Mouse (Mus musculus): Measurements from ENCODE around the gene Traip. TPM values are rescaled to one million over a fixed set of nuclear protein-coding genes. Genes with fewer than 3 reads are reported as not detected.

Gene Traip
- polyA plus RNA-seq, 2 experiments, result 14.3 to 22.5 TPM

- no peak overlapping the region for H3K27ac ChIP-seq (replicated peaks; ENCODE audit: low read depth, low read length)
- H3K4me2 ChIP-seq (replicated peaks; ENCODE audit: low read depth, low read length, severe bottlenecking), result no peak overlapping the region
- H3K4me1 ChIP-seq (ENCODE audit: control insufficient read depth, insufficient read depth, low read length), result no peaks in the 10 kb centered on the region
- ATAC-seq (ENCODE audit: low FRiP score, low read depth) (no peak), DNase-seq (ENCODE audit: low spot score) (no peak)
- H3K9ac ChIP-seq (ENCODE audit: low read depth, low read length, severe bottlenecking), result no peak overlapping the region
- H3K27me3 ChIP-seq (ENCODE audit: control insufficient read depth, insufficient read depth, low read length), result no peaks in the 10 kb centered on the region
- no peak overlapping the region for H3K4me3 ChIP-seq (replicated peaks; ENCODE audit: low read length)
- WGBS, result 92% methylated on average over 3 of the region's 3 CpGs
- peaks cover 19% of the 10 kb centered on the region for H3K36me3 ChIP-seq (ENCODE audit: control insufficient read depth, insufficient read depth, low read length)
- no peaks in the 10 kb centered on the region for H3K9me3 ChIP-seq (ENCODE audit: control insufficient read depth, low read length)
- no peak for TF ChIP-seq POLR2A (IDR thresholded peaks at IDR 0.05; ENCODE audit: borderline replicate concordance, extremely low read depth, insufficient read depth, insufficient read length)
Measured at GRCm38 (mm10) chr9:108017127-108017526, 67.2 kb downstream of the Traip start.

DNA sequence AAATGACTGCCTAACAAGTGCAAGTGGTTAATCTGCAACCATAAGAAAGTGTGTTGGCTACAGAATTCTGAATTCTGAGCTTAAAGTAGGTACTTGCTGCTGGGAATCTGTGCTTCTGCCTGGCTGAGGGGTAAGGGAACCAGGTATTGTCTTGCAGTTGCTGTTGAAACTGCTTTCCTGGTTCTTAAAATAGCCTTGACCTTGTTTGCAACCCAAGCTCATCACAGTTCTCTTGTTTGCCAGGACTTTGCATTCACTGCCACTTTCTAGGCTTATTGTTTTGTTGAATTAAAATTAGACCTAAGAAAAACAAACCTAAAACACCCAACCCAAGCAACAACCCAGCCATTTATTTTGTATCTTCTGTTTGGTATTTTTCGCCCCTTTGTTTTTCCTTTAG, 70.8 kb downstream of the Traip start:
- Histone ChIP-seq H3K4me3 (replicated peaks; ENCODE audit: low read length) (no peak overlapping the region), H3K27ac (replicated peaks; ENCODE audit: low read depth, low read length) (no peak overlapping the region), H3K9me3 (ENCODE audit: control insufficient read depth, low read length) (no peaks in the 10 kb centered on the region), H3K27me3 (ENCODE audit: control insufficient read depth, insufficient read depth, low read length) (no peaks in the 10 kb centered on the region), H3K36me3 (ENCODE audit: control insufficient read depth, insufficient read depth, low read length) (peaks cover 21% of the 10 kb centered on the region), H3K4me2 (replicated peaks; ENCODE audit: low read depth, low read length, severe bottlenecking) (no peak overlapping the region), H3K9ac (ENCODE audit: low read depth, low read length, severe bottlenecking) (no peak overlapping the region), H3K4me1 (ENCODE audit: control insufficient read depth, insufficient read depth, low read length) (no peaks in the 10 kb centered on the region)
- DNase-seq (ENCODE audit: low spot score), result no peak
- WGBS, result 96% methylated on average over 1 of the region's 1 CpGs
- ATAC-seq (ENCODE audit: low FRiP score, low read depth), result no peak
- no peak for TF ChIP-seq POLR2A (IDR thresholded peaks at IDR 0.05; ENCODE audit: borderline replicate concordance, extremely low read depth, insufficient read depth, insufficient read length)

Other genes starting within 250 kb of the Traip start
- gene Sema3f, start 239.7 kb upstream of the Traip start, polyA plus RNA-seq (2012; rRNA removed), result 228 and 332 TPM in 2 replicates
- gene Sema3f, start 239.7 kb upstream of the Traip start, polyA plus RNA-seq (2014; fragmentation: Nextera tagmentation; extraction: Ambion mirVana), result 48.8 and 55.6 TPM in 2 replicates
- gene Rbm5, start 179.1 kb upstream of the Traip start, polyA plus RNA-seq (2012; rRNA removed), result 185 and 196 TPM in 2 replicates
- 163 and 181 TPM in 2 replicates for gene Rbm5, start 179.1 kb upstream of the Traip start, polyA plus RNA-seq (2014; fragmentation: Nextera tagmentation; extraction: Ambion mirVana)
- 49.9 and 68.2 TPM in 2 replicates for gene Rbm6, start 76.9 kb upstream of the Traip start, polyA plus RNA-seq (2012; rRNA removed)
- 56.1 and 63.0 TPM in 2 replicates for gene Rbm6, start 76.9 kb upstream of the Traip start, polyA plus RNA-seq (2014; fragmentation: Nextera tagmentation; extraction: Ambion mirVana)
- gene Mon1a, start 62.0 kb upstream of the Traip start, polyA plus RNA-seq (2012; rRNA removed), result 20.0 and 24.1 TPM in 2 replicates
- gene Mon1a, start 62.0 kb upstream of the Traip start, polyA plus RNA-seq (2014; fragmentation: Nextera tagmentation; extraction: Ambion mirVana), result 12.3 and 15.3 TPM in 2 replicates
- 14.1 and 21.9 TPM in 2 replicates for gene Mst1r, start 43.3 kb upstream of the Traip start, polyA plus RNA-seq (2012; rRNA removed)
- gene Mst1r, start 43.3 kb upstream of the Traip start, polyA plus RNA-seq (2014; fragmentation: Nextera tagmentation; extraction: Ambion mirVana), result 1.4 and 2.3 TPM in 2 replicates
- gene Actl11, start 21.7 kb upstream of the Traip start, polyA plus RNA-seq (2012; rRNA removed), result 0.03 TPM in 1 of 2 replicates, not detected in the other
- gene Actl11, start 21.7 kb upstream of the Traip start, polyA plus RNA-seq (2014; fragmentation: Nextera tagmentation; extraction: Ambion mirVana), result not detected in 2 replicates
- 14.2 and 16.7 TPM in 2 replicates for gene Camkv, start 14.5 kb upstream of the Traip start, polyA plus RNA-seq (2012; rRNA removed)
- gene Camkv, start 14.5 kb upstream of the Traip start, polyA plus RNA-seq (2014; fragmentation: Nextera tagmentation; extraction: Ambion mirVana), result 3.5 and 4.5 TPM in 2 replicates
- gene Uba7, start 25.4 kb downstream of the Traip start, polyA plus RNA-seq (2012; rRNA removed), result 28.2 and 33.6 TPM in 2 replicates
- gene Uba7, start 25.4 kb downstream of the Traip start, polyA plus RNA-seq (2014; fragmentation: Nextera tagmentation; extraction: Ambion mirVana), result 32.2 and 33.4 TPM in 2 replicates
- gene Gm20661, start 32.9 kb downstream of the Traip start, polyA plus RNA-seq (2012; rRNA removed), result 16.7 and 19.6 TPM in 2 replicates
- gene Gm20661, start 32.9 kb downstream of the Traip start, polyA plus RNA-seq (2014; fragmentation: Nextera tagmentation; extraction: Ambion mirVana), result 7.9 and 8.2 TPM in 2 replicates
- 79.6 and 84.6 TPM in 2 replicates for gene Inka1, start 35.7 kb downstream of the Traip start, polyA plus RNA-seq (2012; rRNA removed)
- 112 and 118 TPM in 2 replicates for gene Inka1, start 35.7 kb downstream of the Traip start, polyA plus RNA-seq (2014; fragmentation: Nextera tagmentation; extraction: Ambion mirVana)
- gene Cdhr4, start 42.4 kb downstream of the Traip start, polyA plus RNA-seq (2012; rRNA removed), result 63.3 and 98.3 TPM in 2 replicates
- 13.0 and 20.6 TPM in 2 replicates for gene Cdhr4, start 42.4 kb downstream of the Traip start, polyA plus RNA-seq (2014; fragmentation: Nextera tagmentation; extraction: Ambion mirVana)
- gene Gm20662, start 46.2 kb downstream of the Traip start, polyA plus RNA-seq (2012; rRNA removed), result 6.8 and 12.4 TPM in 2 replicates
- gene Gm20662, start 46.2 kb downstream of the Traip start, polyA plus RNA-seq (2014; fragmentation: Nextera tagmentation; extraction: Ambion mirVana), result 0.66 and 0.76 TPM in 2 replicates
- gene Ip6k1, start 52.4 kb downstream of the Traip start, polyA plus RNA-seq (2012; rRNA removed), result 83.3 and 105 TPM in 2 replicates
- gene Ip6k1, start 52.4 kb downstream of the Traip start, polyA plus RNA-seq (2014; fragmentation: Nextera tagmentation; extraction: Ambion mirVana), result 34.6 and 40.4 TPM in 2 replicates
- 30.4 and 32.1 TPM in 2 replicates for gene Gmppb, start 99.1 kb downstream of the Traip start, polyA plus RNA-seq (2012; rRNA removed)
- 37.4 and 41.3 TPM in 2 replicates for gene Gmppb, start 99.1 kb downstream of the Traip start, polyA plus RNA-seq (2014; fragmentation: Nextera tagmentation; extraction: Ambion mirVana)
- gene Amigo3, start 103.0 kb downstream of the Traip start, polyA plus RNA-seq (2012; rRNA removed), result 5.0 and 6.8 TPM in 2 replicates
- 4.7 and 4.8 TPM in 2 replicates for gene Amigo3, start 103.0 kb downstream of the Traip start, polyA plus RNA-seq (2014; fragmentation: Nextera tagmentation; extraction: Ambion mirVana)
- 0.93 and 1.1 TPM in 2 replicates for gene Mst1, start 130.3 kb downstream of the Traip start, polyA plus RNA-seq (2012; rRNA removed)
- 1.3 and 1.6 TPM in 2 replicates for gene Mst1, start 130.3 kb downstream of the Traip start, polyA plus RNA-seq (2014; fragmentation: Nextera tagmentation; extraction: Ambion mirVana)
- gene Rnf123, start 133.2 kb downstream of the Traip start, polyA plus RNA-seq (2012; rRNA removed), result 67.9 and 89.0 TPM in 2 replicates
- 32.4 and 33.0 TPM in 2 replicates for gene Rnf123, start 133.2 kb downstream of the Traip start, polyA plus RNA-seq (2014; fragmentation: Nextera tagmentation; extraction: Ambion mirVana)
- 55.6 and 64.6 TPM in 2 replicates for gene Apeh, start 144.5 kb downstream of the Traip start, polyA plus RNA-seq (2012; rRNA removed)
- gene Apeh, start 144.5 kb downstream of the Traip start, polyA plus RNA-seq (2014; fragmentation: Nextera tagmentation; extraction: Ambion mirVana), result 38.6 and 41.3 TPM in 2 replicates
- gene Bsn, start 240.2 kb downstream of the Traip start, polyA plus RNA-seq (2012; rRNA removed), result 1.1 and 1.3 TPM in 2 replicates
- 0.68 and 0.73 TPM in 2 replicates for gene Bsn, start 240.2 kb downstream of the Traip start, polyA plus RNA-seq (2014; fragmentation: Nextera tagmentation; extraction: Ambion mirVana)